Mouse (Mus musculus) thymus, adult 2 months (tissue): Measurements from ENCODE around the gene Mcoln3.

Experiments
- CTCF ChIP-seq: fragments of 200-500 bp; IDR thresholded peaks from 2 replicates; pipeline ENCODE4 v1.5.1; 2012; ENCODE audit warnings: mild to moderate bottlenecking, control low read depth, low read length, moderate library complexity, borderline replicate concordance; ENCODE audit not compliant: control insufficient read depth, poor library complexity, insufficient read depth; ENCODE audit errors: extremely low read depth
- POLR2A ChIP-seq: fragments of 200-500 bp; IDR thresholded peaks from 2 replicates; pipeline ENCODE4 v1.6.1; 2012; ENCODE audit warnings: mild to moderate bottlenecking, low read length, control low read depth, moderate library complexity; ENCODE audit not compliant: control insufficient read depth, poor library complexity, insufficient read depth; ENCODE audit errors: extremely low read depth

GRCm38 (mm10) chr3:146142523-146142922 is 25.3 kb downstream of the Mcoln3 start:
- TF ChIP-seq POLR2A (no peak), CTCF (no peak)
